Mouse (Mus musculus): ENCODE measurements at regions not wholly inside any gene's neighbourhood (a gene's known extent, or its start where the extent isn't known, plus 50 kb on each side); places are given as distances from the start of the nearest gene placed in this dataset.

DNA sequence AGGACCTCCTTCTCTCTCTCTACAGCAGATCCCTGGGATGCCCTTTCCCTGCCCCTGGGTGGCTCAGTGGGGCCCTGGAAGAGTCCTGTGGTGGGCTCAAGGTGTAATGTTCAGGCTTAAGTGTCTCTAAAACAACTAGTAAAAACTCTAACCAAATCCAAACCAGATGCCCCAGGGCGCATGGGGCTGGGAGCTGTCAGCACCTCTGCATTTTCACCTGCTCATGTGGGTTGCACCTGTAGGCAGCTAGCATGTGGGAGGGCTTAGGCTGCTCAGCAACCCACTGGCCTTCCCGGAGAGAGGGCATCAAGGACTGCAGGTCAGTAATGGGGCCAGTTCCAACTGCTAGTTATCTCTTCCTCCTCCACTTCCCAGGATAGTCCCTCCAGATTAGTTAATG, 104.8 kb upstream of the Gm12830 start:
- DNase-seq (ENCODE audit: low read depth, low spot score) = no peak

DNA sequence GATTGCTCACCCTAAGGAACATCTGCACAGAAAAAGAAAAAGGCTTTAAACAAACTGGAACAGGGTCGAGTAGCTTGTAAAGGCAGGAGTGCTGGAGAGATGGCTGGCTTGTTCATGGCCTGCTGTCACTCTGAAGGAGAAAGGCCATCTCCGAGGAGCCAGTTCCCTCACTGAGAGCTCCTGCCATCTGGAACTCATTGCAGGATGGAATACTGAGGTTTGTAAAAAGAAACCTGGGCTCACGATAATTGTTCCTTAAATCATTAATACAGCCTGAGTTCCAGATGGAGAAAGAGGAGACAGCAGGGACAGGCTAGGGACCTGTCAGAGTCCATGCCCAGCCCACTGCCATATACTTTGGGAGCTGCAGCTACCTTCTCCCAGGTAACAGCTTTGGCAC, 100.8 kb upstream of the Gm12830 start:
- no peak for DNase-seq (ENCODE audit: low read depth, low spot score)

DNA sequence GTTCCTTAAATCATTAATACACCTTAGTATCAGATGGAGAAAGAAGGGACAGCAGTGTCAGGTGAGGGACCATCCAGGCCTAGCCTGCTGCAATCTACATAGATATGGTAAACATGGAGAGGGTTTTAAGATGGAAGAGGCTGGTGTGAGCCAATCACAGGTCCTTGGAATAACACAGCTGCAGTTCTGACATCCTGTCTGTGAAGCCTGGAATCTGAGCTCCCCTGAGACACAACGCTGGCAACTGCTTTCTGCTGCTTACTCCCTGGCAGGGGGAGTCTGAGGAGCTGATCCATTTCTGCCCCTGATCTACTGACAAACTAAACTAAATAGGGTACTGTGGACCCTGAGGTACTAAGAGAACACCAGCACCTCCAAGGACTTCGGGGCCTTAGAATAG, 100.1 kb upstream of the Gm12830 start:
- no peak for DNase-seq (ENCODE audit: low read depth, low spot score)

DNA sequence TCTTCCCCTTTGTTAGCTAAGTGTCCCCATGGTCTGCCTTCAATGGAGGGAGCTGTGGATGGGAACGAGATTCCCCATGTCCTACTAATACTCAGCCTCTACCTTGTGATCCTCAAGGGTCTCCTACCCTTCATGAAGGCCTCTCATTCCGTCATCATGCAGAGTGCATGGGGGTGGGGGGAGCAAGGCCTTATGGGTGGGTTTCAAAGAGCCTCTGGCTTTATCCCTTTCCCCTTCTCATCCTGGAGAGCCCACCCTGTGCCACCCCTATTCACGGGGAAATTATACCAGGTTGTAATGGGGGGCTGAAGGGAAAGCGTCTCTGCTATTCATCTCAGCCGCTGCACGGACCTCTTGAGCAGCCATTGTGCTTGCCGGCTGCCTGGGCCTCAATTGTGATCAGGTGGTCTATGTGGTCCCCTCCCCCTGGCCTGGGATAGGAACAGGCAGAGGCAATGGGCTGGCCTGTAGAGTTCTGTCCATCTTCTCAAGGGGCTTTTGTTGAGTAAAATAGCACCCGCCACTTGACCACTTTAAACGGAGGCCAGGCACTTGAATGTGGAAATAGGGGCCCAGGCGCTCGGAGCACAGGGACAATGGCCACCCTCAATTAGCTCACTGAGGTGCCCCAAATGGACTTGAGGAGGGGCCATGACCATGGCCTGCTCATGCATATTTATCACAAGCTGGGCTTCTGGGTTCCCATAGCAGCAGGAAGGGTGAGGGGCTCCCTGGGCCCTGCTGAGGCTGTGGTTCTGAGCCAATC, 93.1 kb upstream of the Gm12830 start:
- no peak for DNase-seq (ENCODE audit: low read depth, low spot score)

DNA sequence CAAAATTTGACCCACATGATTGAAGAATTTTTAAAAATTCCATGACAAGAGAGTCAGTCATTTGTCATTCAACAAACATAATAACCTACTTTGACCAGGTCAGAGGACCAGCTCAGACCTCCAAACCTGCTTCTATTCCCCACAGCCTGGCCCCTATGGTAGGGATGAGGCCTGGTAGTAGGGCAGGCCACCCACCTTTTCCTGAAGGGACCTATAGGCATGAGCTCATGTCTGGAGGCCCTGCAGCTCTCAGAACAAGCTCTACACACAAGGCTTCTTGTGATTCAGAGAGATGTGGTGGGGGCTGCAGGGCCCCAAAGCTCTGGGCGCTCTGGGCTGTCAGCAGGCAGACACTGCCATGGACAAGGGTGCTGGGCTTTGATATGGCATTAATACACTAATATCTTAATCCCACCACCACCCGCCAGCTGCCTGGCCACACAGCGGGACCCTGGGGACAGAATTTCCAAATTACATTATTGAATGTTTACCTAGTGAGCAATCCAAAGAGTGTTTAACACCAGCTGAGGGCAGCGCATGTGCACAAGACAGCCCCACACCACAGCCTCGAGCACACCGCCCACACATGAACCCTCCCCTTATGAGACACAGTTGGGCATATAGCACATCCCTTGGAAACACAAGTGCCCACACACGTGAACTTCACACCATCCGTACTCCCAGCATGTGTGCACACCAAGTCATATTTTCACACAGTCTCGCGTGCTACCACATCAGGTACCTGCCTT, 88.1 kb upstream of the Gm12830 start:
- no peak for DNase-seq (ENCODE audit: low read depth, low spot score)

DNA sequence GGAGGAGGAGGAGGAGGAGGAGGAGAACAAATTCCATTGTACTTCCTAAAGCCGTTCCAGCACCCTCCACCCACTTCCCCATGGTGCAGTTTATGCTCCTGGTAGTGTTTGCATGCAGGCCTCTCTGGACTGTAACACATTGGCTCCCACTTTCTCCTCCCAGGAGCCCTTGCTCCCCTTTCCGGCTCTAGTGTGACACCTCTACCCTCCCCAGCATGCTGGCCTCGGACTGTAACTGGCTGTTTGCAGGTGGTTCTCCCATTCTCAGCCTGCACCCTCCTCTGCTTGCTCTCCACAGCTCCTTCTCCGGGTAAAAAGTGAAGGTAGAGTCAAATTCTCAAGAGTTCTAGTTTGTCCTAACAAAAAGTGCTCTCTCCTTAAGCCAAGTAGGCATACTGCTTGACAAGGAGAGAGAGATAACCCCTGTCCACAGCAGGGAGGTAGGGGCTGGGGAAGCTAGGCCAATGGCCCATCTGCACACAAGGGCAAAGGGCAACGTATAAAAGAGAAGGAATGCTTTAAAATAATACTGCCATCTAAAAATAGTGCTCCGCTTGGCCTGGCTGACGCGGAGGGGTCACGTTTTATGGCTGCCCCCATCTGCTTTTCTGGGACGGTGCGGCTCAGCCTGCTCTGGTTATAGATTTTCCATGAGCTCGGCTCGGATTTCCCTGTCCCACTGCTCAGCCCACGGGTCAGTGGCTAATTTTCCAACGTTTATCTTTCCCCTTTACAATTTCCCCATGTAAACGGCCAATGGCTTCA, 82.4 kb upstream of the Gm12830 start:
- DNase-seq (ENCODE audit: low read depth, low spot score) = no peak

DNA sequence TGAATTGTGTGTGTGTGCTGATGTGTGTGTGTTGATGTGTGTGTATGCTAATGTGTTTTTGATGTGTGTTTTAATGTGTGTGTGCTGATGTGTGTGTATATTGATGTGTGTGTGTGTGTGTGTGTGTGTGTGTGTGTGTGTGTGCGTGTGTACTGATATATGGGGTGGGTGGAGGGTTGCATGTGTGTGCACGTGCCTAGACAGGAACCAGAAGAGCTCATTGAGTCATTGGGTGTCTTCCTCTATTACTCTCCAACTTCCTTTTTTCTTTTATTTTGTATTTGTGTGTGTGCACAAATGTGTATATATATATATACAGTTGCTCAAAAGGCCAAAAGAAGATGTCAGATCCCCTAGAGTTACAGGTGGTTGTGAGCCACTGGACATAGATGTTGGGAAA, 73.4 kb upstream of the Gm12830 start:
- DNase-seq (ENCODE audit: low read depth, low spot score) = no peak

DNA sequence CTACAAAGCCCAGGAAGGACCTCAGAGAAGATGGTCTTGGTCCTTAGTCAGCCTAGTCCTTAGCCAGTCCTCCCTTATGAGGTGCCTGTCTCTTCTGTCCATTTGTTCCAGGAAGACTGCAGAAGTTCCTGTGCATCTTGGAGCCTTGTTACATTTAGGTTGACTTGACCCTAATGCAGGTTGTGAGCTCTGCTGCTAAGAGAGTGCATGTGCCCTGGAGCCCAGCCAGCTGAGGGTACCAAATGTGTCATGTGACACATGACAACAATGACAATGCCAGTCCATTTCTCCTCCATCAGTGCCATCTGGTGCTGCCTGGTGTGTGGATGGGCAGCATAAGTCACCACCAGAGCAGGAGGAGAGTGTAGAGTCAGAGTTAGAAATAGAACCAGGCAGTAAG, 61.7 kb upstream of the Gm12830 start:
- DNase-seq (ENCODE audit: low read depth, low spot score) = no peak

DNA sequence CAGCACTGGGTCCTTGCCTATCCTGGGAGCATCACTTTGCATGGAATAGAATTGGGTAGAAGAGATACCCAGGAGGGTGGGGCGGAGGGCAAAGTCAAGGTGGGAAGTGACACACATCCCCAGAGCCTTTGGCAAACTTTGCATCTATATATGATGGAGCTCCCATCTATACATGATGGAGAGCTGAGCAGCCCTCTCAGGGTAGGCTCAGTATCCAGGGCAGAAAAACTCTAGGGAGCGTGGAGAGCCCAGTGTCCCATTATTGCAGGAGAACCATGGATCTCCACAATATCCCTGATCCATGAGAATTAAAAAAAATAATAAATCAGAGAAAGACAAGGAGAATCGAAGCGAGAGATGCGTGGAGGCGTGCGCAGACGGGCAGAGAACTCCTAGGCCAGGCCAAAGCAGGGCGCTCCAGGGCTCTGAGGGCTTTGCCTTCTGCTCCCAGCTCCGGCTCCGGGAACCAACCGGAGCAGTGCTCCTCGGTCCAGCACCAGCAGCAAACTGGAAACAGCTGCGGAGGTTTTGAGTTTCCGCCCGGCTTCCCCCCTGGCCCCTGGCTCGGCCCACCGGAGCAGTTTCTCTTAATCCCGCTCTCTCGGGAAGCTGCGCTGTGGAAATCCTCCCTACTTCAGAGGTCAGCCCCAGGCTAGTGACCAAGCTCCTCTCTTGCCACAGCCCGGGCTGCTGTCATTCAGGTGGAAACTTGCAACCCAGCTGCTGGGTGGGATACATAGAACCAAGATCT, 54.7 kb upstream of the Gm12830 start:
- no peak for DNase-seq (ENCODE audit: low read depth, low spot score)
